Mouse (Mus musculus) testis, postnatal 10 days (tissue): ENCODE data around the gene Traf4.
A peak's percentile ranks its signal among the peaks of the same experiment; 100 is the strongest.

Source experiments
- DNase-seq: peaks from one replicate; pipeline ENCODE4 v3.0.0; 2021; ENCODE audit warnings: low spot score

The Traf4 gene

GRCm38 (mm10) chr11:78167257-78167959, 2.0 kb upstream of the Traf4 start:
- DNase-seq = no peak

- DNase-seq = no peak
Measured at GRCm38 (mm10) chr11:78166640-78167039, 1.3 kb upstream of the Traf4 start.

- no peak for DNase-seq
Measured at GRCm38 (mm10) chr11:78166161-78166560, 772 bp upstream of the Traf4 start.

- DNase-seq = peak; percentile 73
Measured at GRCm38 (mm10) chr11:78165761-78166109, 346 bp upstream of the Traf4 start.

GRCm38 (mm10) chr11:78164604-78164923, 825 bp downstream of the Traf4 start:
- no peak for DNase-seq

- DNase-seq = peak; percentile 81
Measured at GRCm38 (mm10) chr11:78163681-78164603, 1.4 kb downstream of the Traf4 start.

- DNase-seq = no peak
Measured at GRCm38 (mm10) chr11:78163045-78163444, 2.3 kb downstream of the Traf4 start.

GRCm38 (mm10) chr11:78162504-78162903, 2.9 kb downstream of the Traf4 start:
- DNase-seq = no peak

GRCm38 (mm10) chr11:78161968-78162367, 3.4 kb downstream of the Traf4 start:
- no peak for DNase-seq

GRCm38 (mm10) chr11:78161169-78161568, 4.2 kb downstream of the Traf4 start:
- DNase-seq = no peak

GRCm38 (mm10) chr11:78160675-78161074, 4.7 kb downstream of the Traf4 start:
- no peak for DNase-seq

GRCm38 (mm10) chr11:78160171-78160570, 5.2 kb downstream of the Traf4 start:
- DNase-seq = no peak

GRCm38 (mm10) chr11:78159557-78159956, 5.8 kb downstream of the Traf4 start:
- peak; percentile 46 for DNase-seq

GRCm38 (mm10) chr11:78159096-78159495, 6.3 kb downstream of the Traf4 start:
- DNase-seq = peak; percentile 79

- DNase-seq = peak; percentile 30
Measured at GRCm38 (mm10) chr11:78156156-78156699, 9.2 kb downstream of the Traf4 start.

- DNase-seq = peak; percentile 34
Measured at GRCm38 (mm10) chr11:78155674-78156073, 9.7 kb downstream of the Traf4 start.

- peak; percentile 45 for DNase-seq
Measured at GRCm38 (mm10) chr11:78153778-78154177, 11.6 kb downstream of the Traf4 start.

GRCm38 (mm10) chr11:78152299-78153231, 12.8 kb downstream of the Traf4 start:
- peak; percentile 75 for DNase-seq

GRCm38 (mm10) chr11:78151161-78151560, 14.2 kb downstream of the Traf4 start:
- peak; percentile 54 for DNase-seq

- DNase-seq = no peak
Measured at GRCm38 (mm10) chr11:78146707-78147543, 18.5 kb downstream of the Traf4 start.

GRCm38 (mm10) chr11:78146168-78146567, 19.2 kb downstream of the Traf4 start:
- DNase-seq = no peak
